Mouse (Mus musculus) gastrocnemius, adult 2 months (tissue): ENCODE measurements at regions not wholly inside any gene's neighbourhood (a gene's known extent, or its start where the extent isn't known, plus 50 kb on each side); places are given as distances from the start of the nearest gene placed in this dataset.

ENCODE experiments used
- DNase-seq: peaks from one replicate; pipeline ENCODE4 v3.0.0; 2022
- H3K27ac ChIP-seq: fragments of 200-600 bp; 2 replicates; pipeline ENCODE4 v1.8.1; 2022; ENCODE audit warnings: mild to moderate bottlenecking
- H3K4me3 ChIP-seq: fragments of 200-600 bp; 2 replicates; pipeline ENCODE4 v1.8.1; 2022; ENCODE audit warnings: mild to moderate bottlenecking, moderate library complexity
- CTCF ChIP-seq: fragments of 200-600 bp; IDR thresholded peaks from 2 replicates; pipeline ENCODE4 v1.8.1; 2022; ENCODE audit warnings: antibody characterized with exemption, mild to moderate bottlenecking, moderate library complexity
- intact Hi-C: fragments of 180-260 bp; cut with DNase I; formaldehyde crosslinking; loops from one replicate; pipeline ENCODE4 v1.15.1; 2025

- intact Hi-C loops, result no loop called here
- Histone ChIP-seq H3K4me3 (no peak overlapping the region), H3K27ac (no peak overlapping the region)
- TF ChIP-seq CTCF, result no peak
- DNase-seq, result no peak
These were observed 107.5 kb downstream of the Gm45692 start for GRCm38 (mm10) chr8:26226612-26227528.

- H3K27ac ChIP-seq, result no peak overlapping the region
- TF ChIP-seq CTCF, result no peak
- no peak for DNase-seq
- intact Hi-C loops, result no loop called here
- H3K4me3 ChIP-seq, result no peak overlapping the region
These were observed 108.2 kb downstream of the Gm45692 start for GRCm38 (mm10) chr8:26227529-26227895.

- intact Hi-C loops, result no loop called here
- TF ChIP-seq CTCF, result no peak
- DNase-seq, result no peak
- Histone ChIP-seq H3K27ac (no peak overlapping the region), H3K4me3 (no peak overlapping the region)
These were observed 110.2 kb downstream of the Gm45692 start for GRCm38 (mm10) chr8:26229548-26229947.

GRCm38 (mm10) chr8:26239075-26239474, 119.7 kb downstream of the Gm45692 start:
- TF ChIP-seq CTCF, result no peak
- Histone ChIP-seq H3K4me3 (no peak overlapping the region), H3K27ac (no peak overlapping the region)
- intact Hi-C loops, result no loop called here
- no peak for DNase-seq

GRCm38 (mm10) chr8:26239604-26240003, 120.3 kb downstream of the Gm45692 start:
- intact Hi-C loops, result no loop called here

GRCm38 (mm10) chr8:26243743-26244142, 124.4 kb downstream of the Gm45692 start:
- Histone ChIP-seq H3K4me3 (no peak overlapping the region), H3K27ac (no peak overlapping the region)
- DNase-seq, result no peak
- intact Hi-C loops, result no loop called here
- TF ChIP-seq CTCF, result no peak

More at GRCm38 (mm10) chr8:26239604-26240003, 120.3 kb downstream of the Gm45692 start:
- Histone ChIP-seq H3K27ac (no peak overlapping the region), H3K4me3 (no peak overlapping the region)
- TF ChIP-seq CTCF, result no peak
- no peak for DNase-seq

GRCm38 (mm10) chr8:26244308-26244707, 125.0 kb downstream of the Gm45692 start:
- Histone ChIP-seq H3K27ac (no peak overlapping the region), H3K4me3 (no peak overlapping the region)
- no peak for DNase-seq
- TF ChIP-seq CTCF, result no peak
- intact Hi-C loops, result no loop called here

- intact Hi-C loops, result no loop called here
- no peak for TF ChIP-seq CTCF
- H3K4me3 ChIP-seq, result no peak overlapping the region
- DNase-seq, result no peak
- H3K27ac ChIP-seq, result no peak overlapping the region
These were observed 135.9 kb downstream of the Gm45692 start for GRCm38 (mm10) chr8:26255191-26255669.

GRCm38 (mm10) chr8:26260294-26260693, 141.0 kb downstream of the Gm45692 start:
- DNase-seq, result no peak
- intact Hi-C loops, result no loop called here
- TF ChIP-seq CTCF, result no peak
- no peak overlapping the region for H3K27ac ChIP-seq
- H3K4me3 ChIP-seq, result no peak overlapping the region

- DNase-seq, result no peak
- Histone ChIP-seq H3K27ac (no peak overlapping the region), H3K4me3 (no peak overlapping the region)
- no peak for TF ChIP-seq CTCF
- intact Hi-C loops, result no loop called here
These were observed 143.2 kb downstream of the Gm45692 start for GRCm38 (mm10) chr8:26262536-26262935.

- intact Hi-C loops, result no loop called here
- no peak overlapping the region for H3K27ac ChIP-seq
- DNase-seq, result no peak
- TF ChIP-seq CTCF, result no peak
- H3K4me3 ChIP-seq, result no peak overlapping the region
These were observed 145.6 kb downstream of the Gm45692 start for GRCm38 (mm10) chr8:26264869-26265321.

GRCm38 (mm10) chr8:26265366-26265765, 146.0 kb downstream of the Gm45692 start:
- DNase-seq, result no peak
- intact Hi-C loops, result no loop called here
- no peak for TF ChIP-seq CTCF
- Histone ChIP-seq H3K27ac (no peak overlapping the region), H3K4me3 (no peak overlapping the region)

GRCm38 (mm10) chr8:26266384-26266783, 147.1 kb downstream of the Gm45692 start:
- intact Hi-C loops, result no loop called here
- no peak for TF ChIP-seq CTCF

GRCm38 (mm10) chr8:26267569-26267968, 148.2 kb downstream of the Gm45692 start:
- intact Hi-C loops, result no loop called here
- Histone ChIP-seq H3K4me3 (no peak overlapping the region), H3K27ac (no peak overlapping the region)
- TF ChIP-seq CTCF, result no peak
- DNase-seq, result no peak

More at GRCm38 (mm10) chr8:26266384-26266783, 147.1 kb downstream of the Gm45692 start:
- Histone ChIP-seq H3K4me3 (no peak overlapping the region), H3K27ac (no peak overlapping the region)
- no peak for DNase-seq
